Mouse (Mus musculus): Measurements from ENCODE around the gene Gm20388.
"Not testable (repeated sequence)": the region's sequence is repeated elsewhere in the genome, so short reads cannot be mapped to it uniquely, and the experiment has no call there.

The Gm20388 gene

DNA sequence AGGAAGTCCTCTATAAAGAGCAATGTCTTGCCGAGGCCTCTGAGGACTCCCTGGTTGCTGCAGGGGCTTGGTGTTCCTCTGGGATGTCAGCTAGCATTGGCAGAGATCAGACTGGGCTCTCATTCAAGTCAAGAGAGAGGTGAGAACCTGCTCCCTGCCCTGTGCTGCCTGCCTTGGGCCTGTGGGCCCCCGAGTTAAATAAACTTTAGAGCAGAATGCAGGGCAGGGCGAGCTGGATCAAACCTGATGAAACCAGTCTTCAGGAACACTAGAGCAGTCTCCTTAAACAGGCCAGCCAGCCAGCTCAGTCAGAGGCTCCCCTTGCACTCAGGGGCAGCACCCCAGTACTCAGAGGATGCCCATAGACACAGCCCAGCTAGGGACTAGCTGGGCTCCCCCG lies 3361.3 kb downstream of the Gm20388 start:
- DNase-seq: no peak

DNA sequence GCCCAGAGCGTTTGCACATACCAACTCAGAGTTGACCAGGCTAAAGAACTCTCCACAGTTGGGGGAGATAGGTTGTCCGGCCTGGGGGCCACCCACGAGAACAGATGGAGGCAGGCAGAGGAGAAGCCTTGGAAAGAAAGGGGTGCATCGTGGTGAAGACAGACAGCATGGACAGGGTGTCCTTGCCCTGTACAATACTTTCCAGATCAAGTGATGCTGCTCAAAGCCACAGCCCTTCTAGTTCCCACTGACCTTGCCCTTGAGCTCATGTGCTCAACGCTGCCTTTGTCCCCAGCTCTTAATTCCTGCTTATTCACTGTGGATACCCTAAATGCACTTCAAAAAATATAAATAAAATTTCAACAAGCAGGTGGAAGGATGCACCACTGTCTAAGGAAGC lies 3363.8 kb downstream of the Gm20388 start:
- DNase-seq: no peak

DNA sequence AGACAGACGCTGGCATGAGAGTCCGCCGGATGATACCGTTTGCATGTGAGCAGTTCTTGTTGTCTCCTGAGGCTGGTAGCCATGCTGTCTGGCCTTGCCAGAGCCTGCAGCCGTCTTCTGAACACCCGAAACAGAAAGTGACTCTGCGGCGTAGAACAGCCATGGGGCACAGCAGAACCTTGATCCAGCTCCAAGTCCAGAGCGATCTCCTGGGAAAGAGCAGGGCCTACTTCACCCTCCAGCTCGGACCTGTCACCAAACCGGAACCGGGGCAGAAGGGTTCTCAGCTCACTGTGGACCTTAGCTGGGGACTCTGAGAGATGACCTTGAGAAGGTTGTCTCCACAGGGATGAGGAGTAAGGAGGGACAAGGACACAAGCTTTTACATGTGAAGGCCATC lies 3364.5 kb downstream of the Gm20388 start:
- no peak for DNase-seq

DNA sequence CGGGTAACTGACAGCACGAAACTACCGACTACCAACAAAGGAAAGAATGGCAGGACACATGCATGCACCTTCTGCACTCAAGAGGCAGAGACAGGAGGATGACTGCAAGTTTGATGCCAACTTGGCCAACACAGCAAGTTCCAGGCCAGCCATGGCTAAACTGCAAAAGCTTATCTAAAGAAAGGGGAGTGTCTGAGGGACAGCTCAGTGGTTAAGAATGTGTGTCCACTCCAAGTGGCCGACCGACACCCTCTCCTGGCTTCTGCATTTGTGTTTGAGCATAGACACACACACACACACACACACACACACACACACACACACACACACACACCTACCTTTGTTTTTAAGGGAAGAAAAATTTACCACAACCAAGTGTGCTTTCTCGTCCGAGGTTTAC lies 3367.8 kb downstream of the Gm20388 start:
- DNase-seq: no peak

DNA sequence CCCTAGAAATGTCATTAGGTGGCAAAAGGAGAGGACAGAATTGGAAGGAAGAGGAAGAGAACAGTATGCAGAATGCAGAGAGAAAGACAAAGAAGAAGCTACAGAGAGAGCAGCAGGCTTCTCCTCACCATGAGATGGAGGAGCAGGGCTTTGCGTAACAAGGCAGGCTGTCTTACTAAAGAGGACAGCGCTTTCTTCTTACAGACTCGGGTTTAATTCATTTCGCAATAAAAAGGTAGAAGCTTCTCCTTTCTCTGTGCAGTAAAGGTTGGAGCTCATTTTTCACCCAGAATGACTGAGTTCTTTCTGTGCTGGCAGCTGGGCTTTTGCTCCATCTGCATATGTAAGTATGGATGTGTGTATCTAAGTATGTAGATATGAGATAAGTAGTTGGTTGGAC lies 3369.2 kb downstream of the Gm20388 start:
- DNase-seq: no peak

DNA sequence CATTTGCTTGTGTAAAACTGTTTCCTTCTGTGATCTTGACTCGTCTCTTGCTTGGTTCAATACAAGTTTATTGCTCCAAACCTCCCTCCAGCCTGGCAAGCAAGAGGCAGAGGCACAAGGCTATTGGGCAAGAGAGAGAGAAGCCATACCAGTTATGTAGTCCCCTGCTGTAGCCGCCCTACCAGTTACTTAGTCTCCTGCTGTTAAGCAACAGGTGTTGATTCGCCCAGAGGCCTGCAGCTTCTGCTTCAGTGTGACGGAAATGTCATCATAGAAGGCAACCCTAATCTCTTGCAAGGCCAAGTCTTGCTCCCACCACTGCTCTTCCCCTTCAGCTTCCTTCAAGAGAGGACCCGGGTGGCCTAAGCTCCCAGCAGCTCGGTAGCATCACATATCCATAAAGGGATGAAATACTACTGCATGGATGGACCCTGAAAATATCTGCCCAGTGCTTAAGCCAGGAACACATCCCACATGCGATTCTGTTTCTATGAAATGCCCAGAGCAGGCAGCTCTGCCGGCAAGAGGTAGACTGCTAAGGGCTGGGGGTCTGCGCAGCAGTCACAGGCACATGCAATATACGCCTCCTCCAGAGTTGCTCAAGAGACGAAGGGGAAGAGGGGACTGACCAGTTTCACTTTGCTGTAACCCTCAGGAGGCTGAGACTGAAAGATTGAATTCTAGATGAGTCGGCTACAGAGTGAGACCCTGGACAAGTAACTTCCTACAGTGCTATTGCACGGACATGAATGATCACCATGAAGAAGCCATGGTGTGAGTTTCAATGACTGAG lies 3369.9 kb downstream of the Gm20388 start:
- DNase-seq: no peak

DNA sequence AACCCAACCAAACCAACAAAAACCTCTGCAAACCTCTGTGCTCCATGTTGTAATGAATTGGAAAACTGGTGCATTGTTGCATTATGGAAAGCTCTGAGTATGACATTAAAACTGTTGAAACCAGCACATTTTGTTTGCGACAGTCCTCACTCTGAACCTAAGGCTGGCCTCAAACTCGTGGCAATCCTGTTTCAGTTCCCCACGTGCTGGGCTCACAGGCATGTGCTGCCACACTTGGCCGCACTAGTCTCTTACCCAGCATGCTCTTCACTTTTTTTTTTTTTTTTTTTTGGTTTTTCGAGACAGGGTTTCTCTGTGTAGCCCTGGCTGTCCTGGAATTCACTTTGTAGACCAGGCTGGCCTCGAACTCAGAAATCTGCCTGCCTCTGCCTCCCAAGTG lies 3372.4 kb downstream of the Gm20388 start:
- not testable (repeated sequence) for DNase-seq

DNA sequence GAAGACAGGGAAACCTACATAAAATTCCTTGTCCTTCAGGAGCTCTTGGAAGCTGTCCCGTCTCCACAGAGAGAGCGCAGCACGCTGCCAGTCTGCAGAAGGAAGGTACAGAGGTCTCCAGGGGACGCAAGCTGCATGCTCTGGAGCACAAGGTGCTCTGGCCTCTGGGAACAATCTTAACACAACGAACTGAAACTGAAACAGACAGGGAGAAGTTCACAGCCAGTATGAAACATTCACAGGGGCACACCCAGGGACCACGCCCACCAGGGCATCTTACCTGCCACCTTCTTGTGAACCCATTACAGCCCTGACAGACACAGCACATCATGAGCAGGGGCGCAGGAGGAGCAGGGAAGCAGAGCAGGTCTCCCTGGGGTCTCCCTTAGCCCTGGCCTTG lies 3373.3 kb downstream of the Gm20388 start:
- no peak for DNase-seq

DNA sequence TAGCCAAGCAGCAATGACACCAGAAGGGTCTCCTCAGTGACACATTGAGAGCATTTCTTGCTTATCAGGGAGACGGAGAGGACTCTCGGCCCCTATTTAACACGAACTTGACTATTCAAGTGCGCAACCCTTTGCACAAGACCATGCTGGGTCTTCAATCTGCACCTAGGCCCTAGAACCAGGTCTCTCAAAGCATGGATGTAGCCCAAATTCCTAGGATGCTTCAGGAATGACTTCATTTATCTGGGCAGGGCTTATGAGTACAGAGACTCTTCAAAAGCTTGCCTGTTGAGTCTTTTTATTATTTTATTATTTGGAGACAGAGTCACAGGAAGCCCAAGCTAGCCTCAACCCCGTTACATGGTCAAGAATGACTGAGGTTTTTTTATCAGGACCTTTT lies 3373.9 kb downstream of the Gm20388 start:
- DNase-seq: no peak

DNA sequence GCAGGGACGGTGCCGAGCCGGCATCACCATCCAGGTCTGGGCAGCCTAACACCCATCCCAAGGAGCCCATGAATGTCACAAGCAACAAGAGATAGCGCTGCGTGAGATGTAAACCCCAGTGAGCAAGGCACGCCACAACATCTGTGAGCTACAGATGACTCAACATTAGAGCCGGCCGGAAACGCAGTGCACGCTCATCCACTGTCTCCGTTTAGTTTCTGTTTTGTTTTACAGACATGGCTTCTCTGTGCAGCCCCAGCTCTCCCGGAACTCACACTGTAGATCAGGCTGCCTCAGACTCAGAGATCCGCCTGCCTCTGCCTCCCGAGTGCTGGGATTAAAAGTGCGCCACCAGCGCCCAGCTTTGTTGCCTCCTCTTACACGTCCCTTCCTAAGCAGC lies 3376.7 kb downstream of the Gm20388 start:
- no peak for DNase-seq

DNA sequence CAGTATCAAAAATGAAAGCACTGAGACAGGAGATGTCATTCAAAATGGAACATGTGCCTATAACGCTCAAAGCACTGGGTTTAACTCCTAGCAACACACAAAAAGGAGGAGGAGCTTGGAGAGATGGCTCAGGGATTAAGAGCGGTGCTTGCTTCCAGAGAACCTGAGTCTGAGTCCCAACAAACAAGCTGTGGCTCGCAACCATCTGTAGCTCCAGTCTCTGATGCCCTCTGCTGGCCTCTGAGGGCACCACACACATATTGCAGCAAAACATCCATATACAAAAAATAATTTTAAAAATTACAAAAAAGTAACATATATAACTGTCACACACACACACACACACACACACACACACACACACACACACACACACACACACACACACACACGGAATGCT lies 3379.5 kb downstream of the Gm20388 start:
- peak; percentile 31 for DNase-seq

DNA sequence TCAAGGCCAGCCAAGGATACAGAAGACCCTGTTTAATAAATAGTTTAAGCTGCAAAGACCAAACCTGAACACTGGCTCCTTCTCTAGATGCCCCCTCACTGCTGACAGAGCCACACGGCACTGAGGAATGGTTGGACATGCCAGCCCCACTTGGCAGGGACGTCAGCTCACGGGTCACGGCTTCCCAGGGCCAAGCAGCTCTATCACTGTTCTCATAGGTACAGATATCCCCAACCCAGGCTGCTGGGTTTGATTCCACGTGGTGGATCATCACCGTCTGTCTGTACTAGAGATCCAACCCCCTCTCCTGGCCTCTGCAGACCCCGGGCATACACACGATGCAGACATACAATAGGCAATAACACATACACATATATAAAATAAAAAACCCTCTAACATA lies 3380.0 kb downstream of the Gm20388 start:
- no peak for DNase-seq

DNA sequence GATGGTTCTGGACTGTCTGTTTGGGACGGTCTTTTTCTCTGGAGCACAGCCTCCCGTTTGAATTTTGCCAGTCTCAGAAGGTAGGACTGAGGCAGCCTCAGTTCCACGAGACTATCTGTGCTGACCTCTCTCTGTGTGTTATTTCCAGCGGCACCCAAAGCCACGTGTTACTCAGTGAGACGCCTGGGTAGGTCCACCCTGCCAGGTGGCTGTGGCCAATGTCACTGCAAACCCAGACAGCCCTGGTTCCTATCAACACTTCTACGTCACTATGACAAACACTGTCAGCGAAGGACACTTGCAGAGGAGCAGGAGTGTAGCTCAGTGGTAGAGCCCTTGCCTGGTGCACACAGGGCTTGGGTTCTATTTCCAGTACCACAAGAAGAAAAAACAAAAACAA lies 3381.1 kb downstream of the Gm20388 start:
- no peak for DNase-seq

DNA sequence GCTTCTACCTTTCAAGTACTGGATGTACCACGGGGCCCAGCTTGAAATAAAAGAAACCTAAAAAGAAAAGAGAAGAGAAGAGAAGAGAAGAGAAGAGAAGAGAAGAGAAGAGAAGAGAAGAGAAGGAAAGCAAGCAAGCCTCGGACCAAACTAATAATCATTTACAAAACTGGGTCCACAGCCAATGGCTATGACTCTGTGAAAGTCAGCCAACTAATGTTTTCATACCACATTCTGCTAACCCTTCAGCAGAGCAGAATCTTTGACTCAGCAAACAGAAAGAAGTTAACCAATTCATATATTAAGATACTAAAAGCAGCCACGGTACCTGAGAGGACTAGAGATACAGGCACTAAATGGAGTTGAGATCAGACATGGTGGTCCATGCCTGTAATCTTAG lies 3381.6 kb downstream of the Gm20388 start:
- DNase-seq: no peak

DNA sequence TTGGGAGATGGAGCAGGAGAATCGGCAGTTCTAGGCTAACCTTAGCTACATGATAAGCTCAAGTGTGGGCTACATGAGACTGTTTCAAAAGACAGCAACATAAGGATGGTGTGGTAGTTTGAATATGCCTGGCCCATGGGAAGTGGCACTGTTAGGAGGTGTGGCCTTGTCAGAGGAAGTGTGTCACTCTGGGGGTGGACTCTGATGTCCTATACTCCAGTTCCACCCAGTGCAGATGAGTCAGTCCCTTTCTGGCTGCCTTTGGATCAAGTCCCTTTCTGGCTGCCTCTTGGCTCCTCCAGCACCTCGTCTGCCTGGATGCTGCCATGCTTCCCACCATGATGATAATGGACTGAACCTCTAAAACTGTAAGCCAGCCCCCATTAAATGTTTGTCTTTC lies 3382.1 kb downstream of the Gm20388 start:
- DNase-seq: no peak

DNA sequence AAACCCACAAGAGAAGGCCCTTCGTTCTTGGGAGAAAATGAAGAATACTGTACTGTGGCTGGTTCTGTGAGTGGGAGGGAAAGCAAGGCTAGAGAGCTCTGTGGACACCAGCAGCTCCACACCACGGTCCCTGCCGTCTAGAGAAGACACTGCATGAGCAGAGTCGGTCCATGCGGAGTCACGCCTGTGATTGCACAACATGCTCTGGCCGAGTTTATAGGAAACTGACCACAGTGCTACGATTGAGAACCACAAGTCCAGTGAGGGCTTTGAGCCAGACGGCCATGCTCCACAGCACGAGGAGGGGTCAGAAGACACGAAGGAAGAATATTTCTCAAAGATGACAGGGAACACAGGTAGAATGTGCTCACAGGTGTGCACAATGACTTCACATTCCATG lies 3387.7 kb downstream of the Gm20388 start:
- DNase-seq: no peak

DNA sequence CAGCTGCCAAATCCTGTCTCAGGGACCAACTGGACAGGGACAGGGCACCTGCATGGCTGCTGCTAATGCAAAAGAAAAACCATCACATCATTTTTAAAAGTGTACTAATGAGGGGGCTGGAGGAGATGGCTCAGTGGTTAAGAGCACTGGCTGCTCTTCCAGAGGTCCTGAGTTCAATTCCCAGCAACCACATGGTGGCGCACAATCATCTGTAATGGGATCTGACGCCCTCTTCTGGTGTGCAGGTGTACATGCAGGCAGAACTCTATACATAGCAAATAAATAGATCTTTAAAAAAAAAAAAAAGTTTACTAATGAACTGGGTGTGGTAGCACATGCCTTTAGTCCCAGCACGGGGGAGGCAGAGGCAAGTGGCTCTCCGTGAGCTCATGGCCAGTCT lies 3398.1 kb downstream of the Gm20388 start:
- DNase-seq: no peak

DNA sequence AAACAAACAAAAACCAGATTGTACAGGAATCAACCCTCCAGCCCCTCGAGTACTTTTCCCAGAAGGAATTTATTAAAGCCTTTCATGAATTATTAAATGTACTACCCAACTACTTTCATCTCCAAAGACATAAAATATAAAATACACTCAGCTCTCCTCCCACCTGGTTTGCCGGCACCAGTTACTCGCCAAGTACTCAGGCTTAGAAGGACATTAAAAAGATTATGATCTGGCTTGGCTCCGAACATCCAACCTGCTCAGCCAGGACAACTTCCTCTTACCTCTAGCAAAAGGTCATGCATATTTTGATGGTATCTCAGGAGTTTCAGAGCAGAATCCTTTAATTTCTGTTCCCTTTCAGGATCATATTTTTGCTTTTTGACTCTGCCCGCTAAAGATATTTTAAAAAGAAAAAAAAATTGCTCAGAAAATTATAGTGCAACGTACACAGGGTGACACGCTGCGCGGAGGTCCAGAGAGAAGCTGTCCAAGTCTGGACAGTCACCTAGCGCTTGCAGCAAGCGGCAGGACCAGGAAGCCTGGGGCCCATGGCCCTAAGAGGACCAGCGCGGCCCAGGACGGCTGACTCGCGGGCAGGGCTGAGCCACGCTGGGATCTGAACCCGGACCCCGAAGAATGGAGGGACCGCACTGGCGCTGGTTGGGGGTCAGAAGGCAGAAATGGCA lies 3407.3 kb downstream of the Gm20388 start:
- DNase-seq: no peak

DNA sequence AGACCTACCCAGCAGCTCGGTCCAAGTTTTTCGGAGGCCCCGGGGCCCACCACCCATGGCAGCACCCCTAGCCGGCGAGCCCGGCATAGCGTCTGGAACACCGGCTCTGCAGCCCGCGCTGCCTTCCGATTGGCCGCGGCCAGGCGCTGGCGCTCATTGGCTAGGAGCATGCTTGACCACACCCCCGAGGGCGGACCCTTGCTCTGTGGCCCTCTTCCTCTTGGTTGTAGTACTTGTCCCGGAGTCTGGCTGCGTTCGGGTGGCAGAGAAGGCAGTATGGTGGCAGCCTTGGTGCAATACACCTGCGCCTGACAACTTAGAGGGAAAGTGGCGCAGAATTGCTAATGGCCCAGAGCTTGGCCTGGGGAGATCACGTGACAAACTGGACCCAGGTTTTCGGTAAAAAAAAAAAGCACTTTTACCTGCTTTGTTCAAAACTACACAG lies 3407.8 kb downstream of the Gm20388 start, which contains the start of gene Fanca:
Fanca (minus strand) TSS at position 110 of the 445 bp plus-strand sequence.
- peak; percentile 97 for DNase-seq

DNA sequence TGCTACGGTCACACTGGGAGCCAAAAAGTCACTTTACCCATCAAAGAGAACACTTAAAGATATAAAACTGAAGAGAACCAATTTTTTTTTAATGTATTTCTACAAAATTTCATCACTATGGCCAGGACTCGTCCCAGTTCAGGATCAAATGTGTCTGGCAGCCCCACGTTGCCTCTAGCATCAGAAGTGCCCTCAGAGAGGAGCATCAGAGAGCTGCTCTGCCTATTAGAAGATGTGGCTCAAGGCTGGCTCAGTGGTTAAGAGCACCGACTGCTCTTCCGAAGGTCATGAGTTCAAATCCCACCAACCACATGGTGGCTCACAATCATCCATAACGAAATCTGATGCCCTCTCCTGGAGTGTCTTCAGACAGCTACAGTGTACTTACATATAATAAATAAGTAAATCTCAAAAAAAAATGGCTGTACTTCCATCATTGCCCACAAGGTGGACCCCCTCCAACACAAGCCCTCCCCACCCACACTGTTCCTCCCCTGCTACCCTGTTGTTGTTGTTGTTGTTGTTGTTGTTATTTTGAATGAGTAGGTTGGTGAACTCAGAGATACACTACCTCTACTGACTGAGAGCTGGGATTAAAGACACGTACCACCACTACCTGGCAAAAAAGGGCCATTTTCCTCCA lies 3409.0 kb downstream of the Gm20388 start:
- peak; percentile 65 for DNase-seq

DNA sequence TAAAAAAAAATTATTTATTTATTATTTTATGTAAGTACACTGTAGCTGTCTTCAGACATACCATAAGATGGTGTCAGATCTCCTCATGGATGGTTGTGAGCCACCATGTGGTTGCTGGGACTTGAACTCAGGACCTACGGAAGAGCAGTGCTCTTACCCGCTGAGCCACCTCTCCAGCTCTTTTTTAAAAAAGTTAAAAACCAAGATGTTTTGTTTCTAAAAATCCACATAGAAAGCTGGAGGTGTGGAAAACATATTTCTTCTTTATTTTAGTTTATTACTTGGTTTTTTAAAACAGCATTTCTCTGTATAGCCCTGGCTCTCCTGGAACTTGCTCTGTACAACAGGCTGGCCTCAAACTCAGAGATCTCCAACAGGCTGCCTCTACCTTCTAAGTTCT lies 3417.9 kb downstream of the Gm20388 start:
- DNase-seq: no peak

DNA sequence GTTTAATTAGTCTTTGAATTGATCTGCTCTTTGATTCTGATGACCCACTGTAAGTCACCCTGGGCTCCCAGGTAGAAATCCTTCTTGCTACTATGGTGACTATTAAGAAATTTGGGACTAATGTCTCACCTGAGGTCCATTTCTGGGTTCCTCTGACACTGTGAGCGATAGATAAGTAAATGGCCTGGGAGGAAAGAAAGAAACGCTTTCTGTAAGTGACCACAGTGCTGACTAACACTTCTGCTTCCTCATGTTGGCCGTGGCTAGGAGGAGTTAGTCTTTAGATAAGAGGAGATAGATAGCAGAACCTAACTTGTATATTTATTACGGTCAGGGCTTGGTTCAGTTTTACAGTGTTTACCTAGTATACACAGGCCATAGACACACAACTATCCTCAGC lies 3418.7 kb downstream of the Gm20388 start:
- no peak for DNase-seq

DNA sequence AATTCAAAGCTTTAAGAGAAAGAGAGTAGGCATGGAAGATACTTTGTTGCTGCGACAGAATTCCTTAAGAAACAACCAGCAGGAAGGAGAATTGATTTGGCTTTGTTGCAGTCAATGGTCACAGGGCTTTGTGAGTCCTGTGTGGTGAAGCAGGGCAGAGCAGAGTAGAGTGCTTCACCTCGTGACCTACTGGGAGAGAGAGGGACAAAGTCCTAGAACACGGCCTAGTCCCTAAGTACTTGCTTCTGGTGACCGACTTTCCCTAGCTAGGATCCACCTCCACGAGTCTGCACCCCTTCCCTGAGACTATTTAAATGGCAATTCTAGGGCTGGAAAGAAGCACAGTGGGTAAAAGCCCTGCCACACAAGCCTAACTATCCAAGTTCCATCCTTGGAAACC lies 3419.3 kb downstream of the Gm20388 start:
- DNase-seq: no peak

DNA sequence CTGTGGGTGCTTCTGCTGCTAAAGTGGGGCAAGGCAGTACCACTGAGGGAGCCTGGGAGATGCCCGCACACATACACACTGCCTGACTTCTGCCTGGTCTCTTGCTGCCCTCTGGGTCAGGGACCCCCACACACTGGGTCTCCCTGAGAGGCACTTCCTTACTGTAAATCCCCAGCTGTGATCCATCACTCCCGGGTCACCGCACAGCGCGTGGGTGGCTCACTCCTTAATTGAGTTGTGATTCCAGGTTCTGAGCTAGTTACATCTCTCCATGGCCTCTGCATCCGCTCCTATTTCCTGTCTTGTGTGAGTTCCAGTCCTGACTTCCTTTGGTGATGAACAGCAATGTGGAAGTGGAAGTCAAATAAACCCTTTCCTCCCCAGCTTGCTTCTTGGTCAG lies 3420.1 kb downstream of the Gm20388 start:
- no peak for DNase-seq
